Mouse (Mus musculus): Measurements from ENCODE around the gene Nol7. TPM values are rescaled to one million over a fixed set of nuclear protein-coding genes. Genes with fewer than 3 reads are reported as not detected.

Nol7 gene
- 338 TPM for polyA plus RNA-seq (2014; fragmentation: Illumina TruSeq; extraction: RNeasy Lipid Tissue Mini Kit (QIAGEN cat#74804))

GRCm38 (mm10) chr13:43398297-43399080 is at the start of gene Nol7:
Gene Nol7, plus strand, starts transcription at chr13:43398390.

GRCm38 (mm10) chr13:43364985-43365824 is 33.0 kb upstream of the Nol7 start, which contains the start of gene Sirt5:
Gene Sirt5, plus strand, starts transcription at chr13:43365496.

Other genes starting within 250 kb of the Nol7 start
- 7.4 TPM for gene Tbc1d7, start 226.9 kb upstream of the Nol7 start, polyA plus RNA-seq (2014; fragmentation: Illumina TruSeq; extraction: RNeasy Lipid Tissue Mini Kit (QIAGEN cat#74804))
- gene Gfod1, start 94.2 kb upstream of the Nol7 start, polyA plus RNA-seq (2014; fragmentation: Illumina TruSeq; extraction: RNeasy Lipid Tissue Mini Kit (QIAGEN cat#74804)): 2.5 TPM
- gene Sirt5, start 32.9 kb upstream of the Nol7 start, polyA plus RNA-seq (2014; fragmentation: Illumina TruSeq; extraction: RNeasy Lipid Tissue Mini Kit (QIAGEN cat#74804)): 7.5 TPM
- gene Ranbp9, start 82.9 kb downstream of the Nol7 start, polyA plus RNA-seq (2014; fragmentation: Illumina TruSeq; extraction: RNeasy Lipid Tissue Mini Kit (QIAGEN cat#74804)): 154 TPM
- gene Mcur1, start 161.8 kb downstream of the Nol7 start, polyA plus RNA-seq (2014; fragmentation: Illumina TruSeq; extraction: RNeasy Lipid Tissue Mini Kit (QIAGEN cat#74804)): 31.6 TPM
- gene Rnf182, start 217.3 kb downstream of the Nol7 start, polyA plus RNA-seq (2014; fragmentation: Illumina TruSeq; extraction: RNeasy Lipid Tissue Mini Kit (QIAGEN cat#74804)): 6.7 TPM

Measured in ovary, adult 10 weeks (tissue).